Mouse (Mus musculus): ENCODE measurements around the gene Agap1. TPM values are rescaled to one million over a fixed set of nuclear protein-coding genes. Genes with fewer than 3 reads are reported as not detected.

Gene Agap1
- polyA plus RNA-seq, 1 experiment from 2014 or later: 24.6 TPM

DNA sequence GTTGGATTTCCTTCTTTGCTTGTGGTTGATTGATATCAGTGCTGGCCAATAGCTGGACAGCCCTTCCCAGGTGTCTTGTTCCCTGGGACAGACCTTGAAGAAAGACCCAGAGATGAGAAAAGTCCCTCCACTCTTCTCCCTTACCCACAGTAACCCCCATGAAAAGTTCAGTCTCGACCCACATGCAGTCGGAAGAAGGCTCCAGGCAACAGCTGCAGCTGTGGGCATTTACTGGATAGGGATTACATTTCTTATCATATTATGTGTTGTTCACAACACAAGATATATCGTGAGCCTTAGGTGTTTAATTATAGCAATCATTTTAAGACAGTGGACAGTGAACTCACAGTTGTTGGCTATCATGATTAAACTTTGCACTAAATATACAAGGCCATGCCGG, 367.2 kb downstream of the Agap1 start:
- no peaks in the 10 kb centered on the region for H3K36me3 ChIP-seq

DNA sequence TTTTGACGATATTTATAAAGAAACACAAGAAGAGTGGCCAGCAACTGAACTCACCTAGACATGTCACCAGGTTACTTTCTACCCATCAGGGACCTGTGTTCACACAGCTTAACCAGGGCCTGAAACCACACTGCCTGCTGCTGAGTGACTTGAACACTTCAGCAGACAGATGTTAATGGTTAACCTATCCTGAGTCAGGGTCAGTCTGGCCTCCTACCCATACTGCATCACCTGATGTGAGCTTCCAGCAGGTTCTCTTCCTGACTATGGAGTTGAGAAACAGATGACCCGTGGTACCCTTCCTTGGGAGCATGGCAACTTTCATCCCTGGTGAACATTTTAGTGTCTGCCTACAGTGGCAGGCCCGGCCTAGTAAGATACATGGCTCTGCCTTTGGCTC, 367.8 kb downstream of the Agap1 start:
- 37% methylated on average over 3 of the region's 3 CpGs for WGBS
- Histone ChIP-seq H3K27me3 (no peaks in the 10 kb centered on the region), H3K4me1 (peaks cover 21% of the 10 kb centered on the region)

More for the DNA sequence above, 367.2 kb downstream of the Agap1 start:
- Histone ChIP-seq H3K27ac (no peak overlapping the region), H3K4me3 (no peak overlapping the region), H3K9me3 (no peaks in the 10 kb centered on the region), H3K4me2 (replicated peaks) (no peak overlapping the region), H3K4me1 (peaks cover 20% of the 10 kb centered on the region), H3K27me3 (no peaks in the 10 kb centered on the region), H3K9ac (no peak overlapping the region)
- 80% methylated on average over 4 of the region's 4 CpGs for WGBS
- ATAC-seq (ENCODE audit: insufficient number of reproducible peaks, insufficient read depth, low FRiP score, low TSS enrichment): no peak

DNA sequence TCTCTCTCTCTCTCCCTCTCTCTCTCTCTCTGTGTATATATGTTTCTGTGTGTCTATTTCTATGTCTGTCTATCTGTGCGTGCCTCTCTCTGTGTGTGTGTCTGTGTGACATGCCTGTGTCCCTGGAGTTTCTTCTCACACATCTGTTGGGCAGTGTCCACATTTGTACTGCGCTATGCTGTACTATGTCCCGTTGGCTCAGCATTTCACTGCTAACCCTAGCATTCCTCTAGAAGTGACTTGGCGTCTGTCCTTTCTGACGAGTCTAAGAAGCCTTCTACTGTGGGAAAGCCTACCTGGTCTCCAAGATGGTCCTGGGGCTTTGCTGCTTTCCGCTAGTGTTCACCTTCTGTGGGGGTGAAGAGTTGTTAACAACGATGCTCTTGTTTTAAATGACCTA, 368.4 kb downstream of the Agap1 start:
- Histone ChIP-seq H3K36me3 (no peaks in the 10 kb centered on the region), H3K9ac (no peak overlapping the region), H3K4me3 (no peak overlapping the region), H3K4me2 (replicated peaks) (no peak overlapping the region), H3K9me3 (no peaks in the 10 kb centered on the region), H3K27ac (no peak overlapping the region), H3K27me3 (no peaks in the 10 kb centered on the region), H3K4me1 (peaks cover 18% of the 10 kb centered on the region)
- 85% methylated on average over 7 of the region's 7 CpGs for WGBS
- ATAC-seq (ENCODE audit: insufficient number of reproducible peaks, insufficient read depth, low FRiP score, low TSS enrichment): no peak

More for the DNA sequence above, 367.8 kb downstream of the Agap1 start:
- Histone ChIP-seq H3K4me3 (no peak overlapping the region), H3K27ac (no peak overlapping the region), H3K36me3 (no peaks in the 10 kb centered on the region), H3K4me2 (replicated peaks) (no peak overlapping the region), H3K9ac (no peak overlapping the region), H3K9me3 (no peaks in the 10 kb centered on the region)
- no peak for ATAC-seq (ENCODE audit: insufficient number of reproducible peaks, insufficient read depth, low FRiP score, low TSS enrichment)

DNA sequence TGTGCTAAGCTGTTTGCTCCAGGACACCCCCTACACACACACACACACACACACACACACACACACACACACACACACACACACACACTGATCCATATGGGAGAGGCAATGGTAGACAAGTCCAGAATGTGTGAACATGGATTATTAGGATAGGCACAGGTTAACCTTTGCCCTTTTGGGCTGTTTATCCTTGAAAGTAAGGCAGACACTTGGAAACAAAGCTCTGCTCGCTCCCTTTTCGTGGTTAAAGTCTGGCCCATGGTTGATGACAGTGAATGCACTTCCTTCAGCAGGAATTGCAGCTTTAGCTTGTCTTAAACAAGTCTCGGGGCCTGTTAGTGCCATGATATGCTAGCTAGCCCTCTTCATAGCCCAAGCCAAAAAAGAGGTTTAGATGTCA, 372.4 kb downstream of the Agap1 start:
- H3K36me3 ChIP-seq: no peaks in the 10 kb centered on the region
- H3K9ac ChIP-seq: no peak overlapping the region
- H3K27ac ChIP-seq: no peak overlapping the region
- H3K4me2 ChIP-seq (replicated peaks): no peak overlapping the region
- peaks cover 18% of the 10 kb centered on the region for H3K4me1 ChIP-seq
- H3K9me3 ChIP-seq: no peaks in the 10 kb centered on the region
- no peak overlapping the region for H3K4me3 ChIP-seq
- 61% methylated on average over 3 of the region's 3 CpGs for WGBS
- H3K27me3 ChIP-seq: no peaks in the 10 kb centered on the region
- ATAC-seq (ENCODE audit: insufficient number of reproducible peaks, insufficient read depth, low FRiP score, low TSS enrichment): no peak

GRCm38 (mm10) chr1:89831095-89831494, 376.5 kb downstream of the Agap1 start:
- peaks cover 6% of the 10 kb centered on the region; the same call in 1 of the 2 replicates for H3K4me1 ChIP-seq
- 74% methylated on average over 1 of the region's 1 CpGs for WGBS
- H3K4me2 ChIP-seq (replicated peaks): no peak overlapping the region
- no peaks in the 10 kb centered on the region for H3K9me3 ChIP-seq
- H3K27ac ChIP-seq: no peak overlapping the region
- no peak overlapping the region for H3K9ac ChIP-seq
- no peak for ATAC-seq (ENCODE audit: insufficient number of reproducible peaks, insufficient read depth, low FRiP score, low TSS enrichment)
- H3K36me3 ChIP-seq: no peaks in the 10 kb centered on the region
- no peaks in the 10 kb centered on the region for H3K27me3 ChIP-seq
- no peak overlapping the region for H3K4me3 ChIP-seq

DNA sequence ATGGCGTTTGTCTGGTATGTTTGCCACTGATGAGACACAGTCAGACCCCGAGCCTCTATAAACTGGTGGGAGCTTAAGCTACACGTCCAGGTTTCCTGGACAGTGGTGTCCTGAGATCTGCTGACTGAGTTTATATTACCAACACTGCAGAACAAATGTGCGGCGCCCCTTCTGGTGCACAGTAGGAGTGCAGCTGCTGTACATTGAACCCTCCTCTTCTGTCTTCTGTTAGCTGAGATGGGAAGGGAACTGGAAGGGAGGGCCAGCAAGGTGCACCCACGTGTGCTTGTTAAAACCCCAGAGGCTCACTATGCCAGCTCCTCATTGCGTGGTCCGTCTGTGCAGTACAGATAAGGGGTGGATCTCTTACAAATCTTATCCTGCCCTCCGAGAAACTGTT, 389.5 kb downstream of the Agap1 start:
- ATAC-seq (ENCODE audit: insufficient number of reproducible peaks, insufficient read depth, low FRiP score, low TSS enrichment): no peak
- H3K9ac ChIP-seq: no peak overlapping the region
- H3K9me3 ChIP-seq: no peaks in the 10 kb centered on the region
- 71% methylated on average over 9 of the region's 9 CpGs for WGBS
- H3K27ac ChIP-seq: no peak overlapping the region
- H3K36me3 ChIP-seq: peaks cover 15% of the 10 kb centered on the region
- 0 out of 2 replicates have a peak, but pooled peaks cover 2% of the 10 kb centered on the region for H3K27me3 ChIP-seq
- peaks cover 35% of the 10 kb centered on the region for H3K4me1 ChIP-seq
- no peak overlapping the region for H3K4me3 ChIP-seq
- no peak overlapping the region for H3K4me2 ChIP-seq (replicated peaks)

DNA sequence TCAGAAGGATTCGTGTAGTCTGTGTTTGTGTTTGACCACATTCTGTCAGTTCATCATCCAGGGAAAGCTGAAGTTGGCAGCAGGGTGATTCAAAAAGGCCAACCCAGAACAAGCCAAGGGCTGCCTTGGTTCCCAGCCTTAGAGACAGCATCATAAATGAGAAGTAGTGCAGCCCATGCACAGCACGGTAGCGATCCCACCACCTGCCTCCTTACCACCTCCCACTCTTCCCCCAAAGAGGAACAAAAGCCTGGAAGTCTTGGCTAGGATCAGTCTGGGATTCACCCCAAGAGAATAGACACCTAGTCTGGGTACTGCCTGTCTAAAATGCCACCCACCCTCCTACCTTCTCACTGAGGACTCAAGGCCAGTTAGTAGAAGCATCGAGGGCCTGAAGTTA, 390.9 kb downstream of the Agap1 start:
- no peak overlapping the region for H3K9ac ChIP-seq
- WGBS: 78% methylated on average over 4 of the region's 4 CpGs
- no peak overlapping the region for H3K27ac ChIP-seq
- no peak overlapping the region for H3K4me3 ChIP-seq
- no peak overlapping the region for H3K4me2 ChIP-seq (replicated peaks)
- 0 out of 2 replicates have a peak, but pooled peaks cover 2% of the 10 kb centered on the region for H3K27me3 ChIP-seq
- peaks cover 36% of the 10 kb centered on the region for H3K4me1 ChIP-seq
- H3K36me3 ChIP-seq: peaks cover 10% of the 10 kb centered on the region
- ATAC-seq (ENCODE audit: insufficient number of reproducible peaks, insufficient read depth, low FRiP score, low TSS enrichment): no peak
- no peaks in the 10 kb centered on the region for H3K9me3 ChIP-seq

- Histone ChIP-seq H3K27ac (no peak overlapping the region), H3K36me3 (peaks cover 13% of the 10 kb centered on the region; the same call in 1 of the 2 replicates), H3K27me3 (0 out of 2 replicates have a peak, but pooled peaks cover 2% of the 10 kb centered on the region), H3K9me3 (no peaks in the 10 kb centered on the region), H3K4me1 (peaks cover 36% of the 10 kb centered on the region), H3K4me3 (no peak overlapping the region), H3K4me2 (replicated peaks) (no peak overlapping the region), H3K9ac (no peak overlapping the region)
- ATAC-seq (ENCODE audit: insufficient number of reproducible peaks, insufficient read depth, low FRiP score, low TSS enrichment): 0 out of 2 replicates have a peak, but pooled peaks have one; percentile 37
- 20% methylated on average over 9 of the region's 9 CpGs for WGBS
Observed at GRCm38 (mm10) chr1:89846148-89846547, 391.5 kb downstream of the Agap1 start.

GRCm38 (mm10) chr1:89848356-89849039, 393.9 kb downstream of the Agap1 start:
- 0 out of 2 replicates have a peak, but pooled peaks cover 3% of the 10 kb centered on the region for H3K36me3 ChIP-seq
- H3K9ac ChIP-seq: no peak overlapping the region
- H3K27me3 ChIP-seq: 0 out of 2 replicates have a peak, but pooled peaks cover 2% of the 10 kb centered on the region
- H3K4me1 ChIP-seq: peaks cover 36% of the 10 kb centered on the region
- H3K27ac ChIP-seq: no peak overlapping the region
- no peaks in the 10 kb centered on the region for H3K9me3 ChIP-seq
- no peak overlapping the region for H3K4me3 ChIP-seq
- WGBS: 42% methylated on average over 17 of the region's 17 CpGs
- no peak overlapping the region for H3K4me2 ChIP-seq (replicated peaks)
- no peak for ATAC-seq (ENCODE audit: insufficient number of reproducible peaks, insufficient read depth, low FRiP score, low TSS enrichment)

- ATAC-seq (ENCODE audit: insufficient number of reproducible peaks, insufficient read depth, low FRiP score, low TSS enrichment): no peak
Observed at GRCm38 (mm10) chr1:89849151-89849860, 394.7 kb downstream of the Agap1 start.

GRCm38 (mm10) chr1:89849861-89850230, 395.2 kb downstream of the Agap1 start:
- Histone ChIP-seq H3K36me3 (0 out of 2 replicates have a peak, but pooled peaks cover 3% of the 10 kb centered on the region), H3K4me1 (peaks cover 36% of the 10 kb centered on the region), H3K4me2 (replicated peaks) (no peak overlapping the region), H3K27me3 (0 out of 2 replicates have a peak, but pooled peaks cover 2% of the 10 kb centered on the region), H3K4me3 (no peak overlapping the region), H3K9ac (no peak overlapping the region), H3K27ac (no peak overlapping the region), H3K9me3 (no peaks in the 10 kb centered on the region)
- no peak for ATAC-seq (ENCODE audit: insufficient number of reproducible peaks, insufficient read depth, low FRiP score, low TSS enrichment)
- WGBS: 82% methylated on average over 7 of the region's 7 CpGs

More at GRCm38 (mm10) chr1:89849151-89849860, 394.7 kb downstream of the Agap1 start:
- Histone ChIP-seq H3K9ac (no peak overlapping the region), H3K27me3 (0 out of 2 replicates have a peak, but pooled peaks cover 2% of the 10 kb centered on the region), H3K9me3 (no peaks in the 10 kb centered on the region), H3K4me2 (replicated peaks) (no peak overlapping the region), H3K4me3 (no peak overlapping the region), H3K27ac (no peak overlapping the region), H3K4me1 (peaks cover 36% of the 10 kb centered on the region), H3K36me3 (0 out of 2 replicates have a peak, but pooled peaks cover 3% of the 10 kb centered on the region)
- 55% methylated on average over 23 of the region's 23 CpGs for WGBS

Measured in embryonic facial prominence, embryonic 12.5 days (tissue).